ENCODE assay signal across 10 mouse cellular contexts in the genomic region with DNA sequence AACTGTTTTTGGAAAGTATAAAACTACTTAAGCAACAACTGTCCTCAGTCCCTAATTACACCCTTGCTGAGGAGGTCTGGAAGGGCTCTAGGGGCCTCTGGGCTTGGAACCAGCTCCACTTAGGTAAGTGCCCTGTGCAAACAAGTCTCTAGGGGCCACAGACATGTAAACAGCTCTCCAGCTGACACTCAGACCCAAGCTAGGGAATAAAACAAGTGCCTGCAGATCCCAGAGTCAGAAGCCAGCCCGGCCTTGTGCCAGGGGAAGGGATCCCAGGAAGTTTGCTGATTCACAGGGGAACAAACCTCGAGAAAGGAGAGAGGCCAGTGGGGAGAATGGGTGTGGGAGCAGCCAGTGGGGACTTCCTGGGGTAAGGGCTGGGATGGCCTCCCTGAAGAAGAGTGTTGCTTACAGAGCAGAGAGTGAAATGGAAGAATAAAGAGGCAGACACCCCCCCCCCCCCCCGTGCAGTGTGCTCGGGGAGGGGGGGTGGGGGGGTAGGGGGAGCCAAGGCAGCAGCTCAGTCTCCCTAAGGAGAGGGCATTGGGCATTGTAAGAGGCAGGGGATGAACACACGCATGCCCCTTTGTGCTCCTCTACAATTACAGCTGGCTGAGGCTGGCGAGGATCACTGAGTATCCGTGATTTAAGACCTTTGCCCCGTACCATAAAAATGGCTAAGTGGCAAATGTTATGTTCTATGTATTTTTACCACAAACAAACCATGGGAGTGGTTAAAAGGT.
A peak's percentile ranks its signal among the peaks of the same experiment; 100 is the strongest.
DNase-seq lines count a peak whose midpoint lies in the region; TF ChIP-seq lines count a peak whose summit lies in the region.
"Had no signal": no experiment of that assay in that cellular context is flagged by ENCODE, and none has a peak within 500 bp of the region (broad histone marks: within the 10 kb centered on the region; RNA-seq: fewer than 3 reads in every experiment).

No protein-coding gene starts in this region.

- peak; percentile 49 for DNase-seq in gastrocnemius, adult 2 months
- DNase-seq in gastrocnemius, postnatal 25 days, result no peak
- DNase-seq in MN1 (ENCODE audit: low spot score), result peak; percentile 80
- DNase-seq in heart, postnatal 14 days, result peak; percentile 14 to 25
- peak; percentile 57 for DNase-seq in lung, postnatal 10 days
- DNase-seq in embryo, embryonic 10 days (ENCODE audit: low spot score), result no peak
- no peak for DNase-seq in frontal cortex, postnatal 36 days (ENCODE audit: low spot score in 2 of 2)
- no peak for DNase-seq in cerebellum, postnatal 14 days
- DNase-seq: layer of hippocampus, adult 9-11 months had no signal

- peak overlapping the region; percentile 31; the same call in 1 of the 2 replicates for H3K27ac ChIP-seq in gastrocnemius, adult 2 months
- H3K27ac ChIP-seq: midbrain, embryonic 12.5 days had no signal

- H3K4me3 ChIP-seq in gastrocnemius, adult 2 months, result no peak overlapping the region
- H3K4me3 ChIP-seq: midbrain, embryonic 12.5 days had no signal

- TF ChIP-seq CTCF in gastrocnemius, adult 2 months (IDR thresholded peaks at IDR 0.05), result no peak

- intact Hi-C loops in gastrocnemius, adult 2 months (cut with DNase I), result no loop called here
- intact Hi-C loops in heart, postnatal 14 days (cut with DNase I), result no loop called here

Comparison
In these comparisons a context has a peak if more than half of its experiments do, and no peak if none do; other contexts are left out.
1. DNase-seq: peak in gastrocnemius, adult 2 months (single experiment), MN1 (single experiment), heart, postnatal 14 days (2 of 2) and lung, postnatal 10 days (single experiment); none in gastrocnemius, postnatal 25 days (single experiment), embryo, embryonic 10 days (single experiment), frontal cortex, postnatal 36 days (0 of 2) and cerebellum, postnatal 14 days (0 of 2).